Mouse (Mus musculus) cerebellum, adult 9-10 months (tissue): ENCODE results near the gene Msh5.
A peak's percentile ranks its signal among the peaks of the same experiment; 100 is the strongest.

Experiments used
- DNase-seq: peaks from one replicate; pipeline ENCODE4 v3.0.0; 2022

The Msh5 gene

GRCm38 (mm10) chr17:35068213-35068914 is 21.8 kb upstream of the Msh5 start:
- no peak for DNase-seq

DNA sequence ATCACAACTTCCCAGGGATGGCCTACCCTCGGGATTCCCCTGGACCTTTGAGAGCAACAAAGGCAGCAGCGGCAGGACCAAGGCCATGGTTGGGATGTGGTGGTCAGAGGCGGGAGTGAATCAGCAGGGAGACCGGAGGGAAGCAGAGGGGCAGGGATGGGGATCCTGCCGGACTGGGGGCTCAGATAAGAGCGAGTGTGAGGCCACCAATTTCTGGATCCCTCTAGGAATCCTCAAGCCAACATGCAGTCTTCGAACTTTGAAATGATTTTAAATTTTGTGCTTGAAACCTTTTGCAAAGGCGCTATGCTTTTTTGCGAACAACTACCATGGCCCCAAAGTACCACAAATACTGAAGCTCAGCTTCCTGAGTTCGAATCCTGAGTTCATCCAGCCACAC is 19.5 kb upstream of the Msh5 start, which contains the start of gene Mpig6b:
Gene Mpig6b (minus strand): TSS at position 101 of the 400 bp plus-strand sequence.
- no peak for DNase-seq

- DNase-seq: peak; percentile 71
These were observed 18.7 kb upstream of the Msh5 start, which contains the start of gene Ly6g6c for GRCm38 (mm10) chr17:35064951-35065947. Gene Ly6g6c (plus strand): TSS chr17:35065388.

GRCm38 (mm10) chr17:35064378-35064877 is 17.9 kb upstream of the Msh5 start:
- DNase-seq: peak; percentile 78

DNA sequence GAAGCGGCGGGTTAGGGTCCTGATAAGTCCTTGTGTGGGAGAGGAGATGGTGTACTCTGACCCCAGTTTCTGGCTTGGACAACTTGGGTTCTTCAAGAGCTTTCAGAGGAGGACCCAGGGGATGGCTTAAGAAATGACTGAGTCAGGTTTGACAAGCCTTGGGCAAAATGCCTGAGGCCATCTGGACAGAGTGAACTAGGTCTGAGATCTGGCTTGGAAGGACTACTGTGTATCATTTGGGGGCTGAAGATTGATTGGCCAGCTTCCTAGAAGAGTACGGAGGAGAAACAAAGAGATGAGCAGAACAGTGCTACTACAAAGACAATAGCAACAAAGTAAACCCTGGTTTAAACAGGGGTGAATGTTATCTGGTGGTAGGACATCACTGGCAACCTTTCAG is 16.9 kb upstream of the Msh5 start:
- no peak for DNase-seq

- no peak for DNase-seq
These were observed 14.8 kb upstream of the Msh5 start for GRCm38 (mm10) chr17:35061299-35061698.

DNA sequence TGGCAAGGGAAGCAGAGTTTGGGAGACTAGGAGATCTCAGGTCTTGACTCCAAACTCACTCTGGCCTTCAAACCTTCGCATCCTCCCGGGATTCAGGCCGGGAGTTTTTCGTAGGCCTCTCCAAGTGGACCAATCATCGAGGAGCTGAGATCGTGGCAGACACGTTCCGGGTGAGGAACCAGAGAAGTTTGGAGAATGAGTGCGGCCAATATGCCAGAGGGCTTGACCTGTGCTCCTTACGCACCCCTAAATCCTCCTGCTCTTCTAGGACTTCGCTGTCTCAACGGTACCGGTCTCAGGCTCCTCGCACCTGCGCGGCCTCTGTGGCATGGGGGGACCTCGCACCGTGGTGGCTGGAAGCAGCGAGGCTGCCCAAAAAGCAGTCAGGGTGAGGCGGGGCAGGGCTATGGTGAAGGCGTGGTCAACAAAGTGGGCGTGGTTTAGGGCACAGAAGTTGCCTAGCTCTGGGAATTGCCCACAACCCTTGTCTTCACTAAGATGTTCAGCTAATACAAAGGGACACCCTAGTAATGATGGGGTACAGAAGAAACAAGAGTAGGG is 14.3 kb upstream of the Msh5 start:
- peak; percentile 50 for DNase-seq

GRCm38 (mm10) chr17:35060071-35060470 is 13.5 kb upstream of the Msh5 start:
- peak; percentile 62 for DNase-seq

- DNase-seq: peak; percentile 87
These were observed 12.7 kb upstream of the Msh5 start, which contains the start of gene Ddah2 for GRCm38 (mm10) chr17:35058911-35059892. Gene Ddah2 (plus strand): TSS chr17:35059035.

GRCm38 (mm10) chr17:35058316-35058715 is 11.8 kb upstream of the Msh5 start:
- peak; percentile 41 for DNase-seq

DNA sequence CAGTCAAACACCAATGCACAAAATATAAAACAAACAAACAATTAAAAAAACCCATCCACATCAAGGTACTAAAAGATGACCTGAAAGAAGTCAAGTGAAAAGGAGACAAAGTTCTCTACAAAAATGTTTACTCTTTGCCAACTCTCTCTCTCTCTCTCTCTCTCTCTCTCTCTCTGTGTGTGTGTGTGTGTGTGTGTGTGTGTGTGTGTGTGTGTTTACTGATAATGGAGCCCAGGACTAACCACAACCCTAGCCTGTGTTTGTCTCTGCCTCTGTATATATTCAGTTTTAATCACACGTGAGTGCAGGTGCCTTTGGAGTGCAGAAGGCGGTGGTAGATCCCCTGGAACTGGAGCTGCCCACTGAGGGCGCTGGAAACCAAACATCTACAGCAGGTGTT is 10.5 kb upstream of the Msh5 start:
- no peak for DNase-seq

DNA sequence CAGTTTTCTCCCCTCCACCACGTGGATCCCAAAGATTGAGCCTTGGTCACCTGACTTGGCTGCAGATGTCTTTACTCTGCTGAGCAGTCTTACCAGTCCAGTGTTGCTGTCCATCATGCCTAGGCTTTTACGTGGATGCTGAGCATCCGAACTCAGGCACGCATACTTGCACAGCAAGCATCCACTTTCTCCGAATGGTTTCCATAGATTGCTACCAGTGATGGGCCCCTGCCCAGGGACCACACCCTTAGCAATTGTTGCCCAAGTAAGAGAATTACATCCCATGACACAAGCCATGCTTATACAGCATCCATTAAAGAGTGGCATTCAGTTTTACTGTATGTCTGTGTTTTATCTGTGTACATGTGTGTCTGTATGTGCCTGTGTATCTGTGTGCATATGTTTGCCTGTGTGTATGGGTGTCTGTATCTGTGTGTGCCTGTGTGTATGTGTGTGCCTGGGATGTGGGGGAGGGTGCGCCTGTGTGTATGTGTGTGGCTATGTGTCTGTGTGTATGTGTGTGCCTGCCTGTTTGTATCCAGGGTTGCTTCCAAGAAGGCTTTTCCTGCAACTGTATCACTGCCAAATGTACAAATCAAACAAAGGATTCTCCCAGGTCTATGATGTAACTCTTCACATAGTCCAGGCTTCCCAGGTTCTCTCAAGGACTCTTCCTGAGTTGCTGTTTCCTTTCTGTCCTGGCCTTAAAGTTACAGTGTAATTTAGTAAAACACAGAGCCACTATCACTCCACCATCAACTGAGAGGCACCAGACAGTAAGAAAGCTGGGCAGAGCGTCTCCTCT is 9.3 kb upstream of the Msh5 start:
- no peak for DNase-seq

- DNase-seq: no peak
These were observed 5.8 kb upstream of the Msh5 start for GRCm38 (mm10) chr17:35052271-35052798.

GRCm38 (mm10) chr17:35051156-35052086 is 4.9 kb upstream of the Msh5 start:
- DNase-seq: peak; percentile 67

DNA sequence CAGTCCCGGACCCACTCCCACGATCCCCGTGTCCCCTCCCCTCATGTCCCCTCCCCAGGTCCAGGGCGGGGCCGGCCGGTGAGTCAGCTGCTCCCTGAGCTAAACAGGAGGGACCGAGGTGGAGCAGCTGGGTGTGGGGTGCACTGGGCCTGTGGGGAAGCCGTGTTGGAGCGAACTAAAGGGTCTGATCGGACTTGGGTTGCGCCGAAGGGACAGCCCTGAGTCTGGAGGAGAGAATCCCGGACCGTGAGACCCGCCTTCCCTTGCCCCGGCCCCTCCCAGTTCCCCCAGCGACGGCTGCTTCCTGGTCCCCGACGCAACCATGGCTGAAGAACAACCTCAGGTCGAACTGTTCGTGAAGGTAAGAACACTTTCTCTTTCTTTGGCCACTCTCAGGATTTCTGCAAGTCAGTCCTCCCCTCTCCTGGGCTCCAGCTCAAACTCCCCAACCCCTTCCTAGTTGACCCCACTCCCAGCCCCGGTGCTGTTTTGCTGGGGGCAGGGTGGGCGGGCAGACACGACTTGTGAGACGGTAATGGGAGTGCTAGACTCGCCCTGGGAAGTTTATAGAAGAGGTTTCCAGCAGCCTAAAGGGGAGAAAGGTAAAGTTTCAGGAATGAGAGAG is 3.7 kb upstream of the Msh5 start:
- DNase-seq: no peak

DNA sequence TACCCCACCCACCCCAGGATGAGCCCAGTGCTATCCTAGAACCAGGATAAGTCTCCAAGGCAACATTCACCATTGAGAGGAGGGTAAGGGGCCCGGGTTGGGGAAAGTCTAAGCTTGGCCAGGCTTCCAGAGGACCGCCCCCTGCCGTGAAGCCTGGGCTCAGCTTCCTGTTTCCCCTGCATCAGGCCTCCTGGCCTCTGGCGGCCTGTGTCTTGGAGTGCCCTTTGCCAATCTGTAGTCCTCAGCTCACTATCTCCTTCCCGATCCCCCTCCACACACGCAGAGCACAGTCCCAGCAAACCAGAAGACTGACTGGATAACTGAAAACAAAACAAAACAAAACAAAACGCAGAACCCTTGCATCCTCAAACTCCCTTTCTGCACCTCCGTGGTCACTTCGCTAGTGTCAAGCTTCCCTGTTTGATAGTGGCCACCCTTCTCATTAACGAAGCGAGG is 3.0 kb upstream of the Msh5 start, which contains the start of gene Clic1:
Gene Clic1 (plus strand): TSS at position 406 of the 456 bp plus-strand sequence.
- no peak for DNase-seq

DNA sequence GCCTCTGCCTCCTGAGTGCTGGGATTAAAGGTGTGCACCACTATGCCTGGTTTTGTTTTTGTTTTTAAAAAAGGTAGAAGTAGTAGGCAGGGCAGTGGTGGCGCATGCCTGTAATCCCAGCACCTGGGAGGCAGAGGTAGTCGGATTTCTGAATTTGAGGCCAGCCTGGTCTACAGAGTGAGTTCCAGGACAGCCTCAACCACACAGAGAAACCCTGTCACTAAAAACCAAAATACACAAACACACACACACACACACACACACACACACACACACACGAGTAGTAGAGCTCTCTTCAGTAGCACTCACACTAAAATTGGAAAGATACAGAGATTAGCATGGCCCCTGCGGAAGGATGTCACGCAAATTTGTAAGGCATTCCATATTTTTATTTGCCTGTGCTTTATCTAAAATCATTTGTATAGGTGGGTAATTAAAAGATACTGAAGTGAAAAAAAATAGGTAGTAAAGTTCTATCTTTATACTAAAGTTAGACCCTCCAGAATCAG is 2.4 kb upstream of the Msh5 start:
- no peak for DNase-seq

DNA sequence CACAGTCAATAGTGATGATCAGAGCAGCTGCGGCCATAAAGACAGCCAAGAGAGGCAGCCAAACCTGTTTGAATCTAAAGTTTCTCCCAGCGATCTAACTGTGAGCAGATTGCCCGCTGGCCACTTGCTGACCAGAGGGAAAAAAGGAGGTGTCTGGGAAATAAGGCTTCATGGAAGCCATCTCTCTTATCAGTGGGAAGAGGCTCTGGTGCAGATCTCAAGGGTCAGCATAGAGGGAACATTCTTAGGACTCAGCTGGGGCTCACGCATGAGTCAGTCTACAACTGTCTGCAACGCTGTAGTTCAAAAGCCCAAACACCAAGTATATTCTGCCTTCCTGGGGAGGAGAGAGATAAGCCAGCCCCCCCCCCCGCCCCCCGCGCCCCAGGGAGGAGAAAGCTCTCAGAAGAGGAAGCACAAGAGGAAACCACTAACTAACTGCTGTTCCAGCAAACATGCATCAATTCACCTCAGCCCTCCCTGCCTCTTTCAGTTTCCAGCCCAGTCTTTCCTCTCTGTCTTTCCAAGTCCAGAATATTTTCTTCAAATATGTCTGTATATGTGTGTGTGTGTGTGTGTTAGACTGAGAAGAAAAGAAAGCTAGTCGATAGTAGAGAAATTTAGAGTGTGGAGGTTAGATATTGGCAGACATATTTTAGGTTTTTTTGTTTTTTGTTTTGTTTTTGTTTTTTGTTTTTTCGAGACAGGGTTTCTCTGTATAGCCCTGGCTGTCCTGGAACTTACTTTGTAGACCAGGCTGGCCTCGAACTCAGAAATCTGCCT is 1.8 kb upstream of the Msh5 start:
- no peak for DNase-seq
